Mouse (Mus musculus): ENCODE measurements around the gene Hsph1. TPM values are rescaled to one million over a fixed set of nuclear protein-coding genes. Genes with fewer than 3 reads are reported as not detected.

The Hsph1 gene
- polyA plus RNA-seq, 1 experiment from 2014 or later = 90.7 TPM

DNA sequence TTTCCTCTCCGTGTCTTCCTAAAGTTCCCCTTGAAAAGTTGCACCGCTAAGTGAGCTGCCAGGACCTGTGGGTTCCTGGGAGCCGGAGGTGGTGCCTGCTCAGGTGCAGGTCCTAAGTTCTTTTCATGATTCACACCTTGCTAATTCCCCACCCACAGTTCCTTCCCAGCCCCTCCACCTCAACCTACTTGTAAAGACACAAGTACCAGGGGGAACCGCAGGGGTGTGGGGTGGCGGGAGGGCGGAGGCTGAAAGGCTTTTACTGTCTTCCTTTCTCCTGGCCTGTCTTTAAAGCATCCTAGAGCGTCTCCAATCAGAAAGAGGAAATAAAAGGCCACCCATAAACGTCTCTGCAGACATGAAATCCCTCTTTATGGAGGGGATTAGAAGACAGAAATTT is 52.7 kb downstream of the Hsph1 start:
- 16% methylated on average over 8 of the region's 8 CpGs for WGBS
- Histone ChIP-seq H3K27me3 (no peaks in the 10 kb centered on the region; the same call in 1 of the 2 replicates), H3K9ac (no peak overlapping the region), H3K27ac (replicated peaks) (no peak overlapping the region), H3K36me3 (no peaks in the 10 kb centered on the region), H3K9me3 (no peaks in the 10 kb centered on the region), H3K4me3 (no peak overlapping the region), H3K4me1 (replicated peaks) (peaks cover 4% of the 10 kb centered on the region; the same call in 1 of the 2 replicates), H3K4me2 (no peak overlapping the region)
- no peak for ATAC-seq (ENCODE audit: low read depth)

DNA sequence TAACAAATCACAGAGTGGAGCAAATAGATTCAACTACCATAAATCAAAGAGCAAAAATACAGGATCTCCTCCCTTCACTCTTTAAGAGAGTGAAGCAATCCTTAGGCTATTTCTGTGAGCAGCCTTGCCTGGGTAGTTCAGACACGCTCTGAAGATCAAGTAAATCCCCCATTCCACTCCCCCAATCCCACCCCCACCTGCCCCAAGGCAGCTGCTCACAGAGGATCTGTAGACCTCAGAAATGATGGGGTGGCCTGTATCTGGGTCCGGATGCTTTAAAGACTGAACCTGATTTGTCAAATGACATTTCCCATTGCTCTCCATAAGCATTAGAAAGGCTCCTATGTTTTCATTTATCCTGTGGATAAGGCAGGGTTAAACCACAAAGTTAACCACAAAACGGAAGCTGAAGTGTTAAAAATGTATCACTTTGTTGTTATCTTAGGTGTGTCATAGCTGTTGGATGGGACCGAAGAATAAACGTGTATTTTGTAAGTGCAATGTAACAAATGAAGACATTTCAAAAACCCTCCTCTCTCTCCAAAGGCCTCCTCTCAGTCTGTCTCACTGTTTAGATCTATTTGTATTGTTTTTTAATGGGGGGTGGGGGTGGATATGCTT is 53.4 kb downstream of the Hsph1 start:
- Histone ChIP-seq H3K9me3 (no peaks in the 10 kb centered on the region), H3K4me2 (no peak overlapping the region), H3K27ac (replicated peaks) (no peak overlapping the region), H3K9ac (no peak overlapping the region), H3K27me3 (no peaks in the 10 kb centered on the region; the same call in 1 of the 2 replicates), H3K4me3 (no peak overlapping the region), H3K36me3 (no peaks in the 10 kb centered on the region), H3K4me1 (replicated peaks) (peaks cover 5% of the 10 kb centered on the region; the same call in 1 of the 2 replicates)
- ATAC-seq (ENCODE audit: low read depth) = no peak
- 78% methylated on average over 5 of the region's 5 CpGs for WGBS

DNA sequence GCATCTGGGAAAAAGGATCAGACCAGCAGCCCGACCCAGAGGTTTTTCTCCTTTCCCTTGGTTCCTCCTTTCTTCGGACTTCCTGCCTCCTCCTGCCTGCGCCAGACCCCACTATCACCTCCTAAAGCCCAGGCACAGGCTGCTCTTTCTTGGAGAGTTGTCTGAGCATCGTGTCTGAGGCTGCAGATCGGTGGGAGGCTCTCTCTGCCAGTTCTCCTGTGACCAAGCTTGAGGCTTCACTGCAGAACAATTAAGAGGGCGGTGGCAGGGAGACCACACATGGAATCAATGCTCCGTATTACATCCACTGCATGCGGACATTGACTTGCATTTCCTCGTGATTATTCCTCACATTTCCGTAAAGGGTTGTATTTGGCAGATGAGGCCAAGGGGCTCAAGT is 58.7 kb downstream of the Hsph1 start:
- Histone ChIP-seq H3K4me1 (replicated peaks) (peaks cover 12% of the 10 kb centered on the region), H3K9me3 (no peaks in the 10 kb centered on the region), H3K9ac (0 out of 2 replicates have a peak overlapping the region, but pooled peaks have one; percentile 17), H3K4me2 (no peak overlapping the region), H3K4me3 (no peak overlapping the region), H3K27ac (replicated peaks) (peak overlapping the region; percentile 28; the same call in 1 of the 2 replicates), H3K27me3 (no peaks in the 10 kb centered on the region; the same call in 1 of the 2 replicates), H3K36me3 (no peaks in the 10 kb centered on the region)
- WGBS = 32% methylated on average over 10 of the region's 10 CpGs
- no peak for ATAC-seq (ENCODE audit: low read depth)

DNA sequence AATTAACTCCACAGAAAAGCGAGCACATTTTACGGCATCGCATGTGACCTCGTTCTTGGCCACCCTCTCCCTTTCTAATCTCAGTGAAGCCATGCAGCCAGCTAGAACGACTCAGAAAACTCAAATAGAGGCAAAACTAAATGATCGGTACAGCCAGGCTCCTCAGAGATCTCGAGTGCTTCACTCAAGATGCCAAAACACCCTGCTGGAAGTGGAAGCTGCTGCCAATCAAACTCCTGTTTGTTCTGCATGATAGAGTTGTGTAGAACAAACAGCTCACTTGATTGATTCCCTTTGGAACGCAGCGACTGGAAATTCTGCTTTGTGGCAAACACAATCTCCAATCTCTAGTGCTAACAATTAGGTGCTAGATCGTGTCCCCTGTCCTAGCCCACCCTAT is 59.2 kb downstream of the Hsph1 start:
- ATAC-seq (ENCODE audit: low read depth) = no peak
- H3K4me2 ChIP-seq = no peak overlapping the region
- no peaks in the 10 kb centered on the region for H3K9me3 ChIP-seq
- peaks cover 12% of the 10 kb centered on the region for H3K4me1 ChIP-seq (replicated peaks)
- no peak overlapping the region for H3K9ac ChIP-seq
- H3K27me3 ChIP-seq = no peaks in the 10 kb centered on the region; the same call in 1 of the 2 replicates
- WGBS = 68% methylated on average over 10 of the region's 10 CpGs
- no peak overlapping the region for H3K4me3 ChIP-seq
- peak overlapping the region; percentile 28; the same call in 1 of the 2 replicates for H3K27ac ChIP-seq (replicated peaks)
- H3K36me3 ChIP-seq = no peaks in the 10 kb centered on the region

DNA sequence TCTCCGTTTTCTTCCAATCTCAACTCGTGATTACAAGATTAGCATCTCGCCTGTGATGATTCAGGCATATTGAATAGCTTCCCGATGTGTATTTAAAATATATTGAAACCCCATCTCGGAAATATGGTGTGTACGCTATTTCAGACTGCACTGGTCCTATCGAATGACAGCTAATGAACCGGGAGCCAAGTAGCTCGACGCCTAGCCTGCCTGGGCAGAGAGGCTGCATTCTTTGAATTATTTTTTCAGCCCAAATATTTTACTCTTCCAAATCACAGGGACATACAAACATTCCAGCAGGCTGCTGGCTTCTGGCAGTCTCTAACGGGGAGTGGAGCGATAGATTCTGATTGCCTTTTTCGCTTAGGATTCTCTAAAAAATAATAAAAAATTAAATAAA is 67.2 kb downstream of the Hsph1 start:
- no peak for ATAC-seq (ENCODE audit: low read depth)

DNA sequence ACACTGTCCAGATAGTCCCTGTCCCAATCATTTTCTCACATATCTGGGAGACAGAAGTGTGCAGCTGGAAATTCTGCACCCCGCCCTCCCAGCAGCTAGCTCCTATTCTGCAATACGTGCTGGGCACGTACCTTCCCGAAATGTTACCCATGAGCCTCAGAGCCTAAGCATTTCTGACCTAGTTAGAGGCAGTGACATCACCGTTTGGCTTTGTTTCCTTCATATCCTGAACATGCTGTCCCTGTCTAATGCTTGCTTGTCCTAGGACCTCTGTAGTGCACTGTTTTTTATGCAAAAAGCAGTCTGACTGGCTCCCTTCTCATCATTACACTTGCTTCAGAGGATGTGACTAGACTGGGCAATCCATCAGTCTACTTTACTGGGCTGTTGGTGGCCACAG is 69.2 kb downstream of the Hsph1 start:
- no peaks in the 10 kb centered on the region for H3K27me3 ChIP-seq
- no peak overlapping the region for H3K27ac ChIP-seq (replicated peaks)
- no peaks in the 10 kb centered on the region for H3K9me3 ChIP-seq
- no peak overlapping the region for H3K9ac ChIP-seq
- H3K4me3 ChIP-seq = no peak overlapping the region
- H3K4me2 ChIP-seq = no peak overlapping the region
- peaks cover 6% of the 10 kb centered on the region; the same call in 1 of the 2 replicates for H3K4me1 ChIP-seq (replicated peaks)
- H3K36me3 ChIP-seq = no peaks in the 10 kb centered on the region
- no peak for ATAC-seq (ENCODE audit: low read depth)
- WGBS = 81% methylated on average over 5 of the region's 5 CpGs

More for the DNA sequence above, 67.2 kb downstream of the Hsph1 start:
- no peak overlapping the region for H3K4me2 ChIP-seq
- no peak overlapping the region for H3K4me3 ChIP-seq
- no peak overlapping the region for H3K9ac ChIP-seq
- no peaks in the 10 kb centered on the region for H3K9me3 ChIP-seq
- no peaks in the 10 kb centered on the region for H3K36me3 ChIP-seq
- H3K4me1 ChIP-seq (replicated peaks) = peaks cover 6% of the 10 kb centered on the region; the same call in 1 of the 2 replicates
- H3K27me3 ChIP-seq = no peaks in the 10 kb centered on the region
- H3K27ac ChIP-seq (replicated peaks) = no peak overlapping the region
- WGBS = 86% methylated on average over 13 of the region's 13 CpGs

DNA sequence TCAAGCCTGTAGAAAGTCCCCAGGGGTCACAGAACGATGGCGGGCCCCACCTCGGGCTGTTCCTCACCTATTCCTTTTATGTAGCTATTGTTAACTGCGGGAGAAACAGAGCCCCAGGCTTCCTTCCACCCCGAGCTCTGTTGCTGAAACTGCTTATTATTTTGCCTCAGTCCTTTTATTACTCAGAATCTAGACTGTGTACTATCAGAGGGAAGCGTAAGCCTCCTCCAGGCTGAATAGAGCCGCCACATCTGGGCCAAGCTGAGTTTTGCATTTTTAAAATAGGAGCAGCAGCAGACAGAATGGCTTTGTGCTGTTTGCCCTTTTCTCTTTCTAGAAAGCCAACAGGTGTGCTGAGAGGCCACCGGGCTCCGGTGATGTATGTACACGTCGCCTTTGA is 70.2 kb downstream of the Hsph1 start:
- Histone ChIP-seq H3K36me3 (no peaks in the 10 kb centered on the region), H3K9me3 (no peaks in the 10 kb centered on the region), H3K4me1 (replicated peaks) (peaks cover 15% of the 10 kb centered on the region), H3K4me2 (no peak overlapping the region), H3K27ac (replicated peaks) (no peak overlapping the region), H3K27me3 (no peaks in the 10 kb centered on the region), H3K9ac (no peak overlapping the region), H3K4me3 (no peak overlapping the region)
- no peak for ATAC-seq (ENCODE audit: low read depth)
- 34% methylated on average over 11 of the region's 11 CpGs for whole genome bisulfite sequencing

Other genes with a start within 250 kb of the Hsph1 start
- 1.2 and 1.4 TPM in 2 replicates for gene Medag, start 224.6 kb downstream of the Hsph1 start, polyA plus RNA-seq (2015; fragmentation: Nextera tagmentation; extraction: Ambion mirVana)
- 0.54 and 1.3 TPM in 2 replicates for gene Tex26, start 196.7 kb downstream of the Hsph1 start, polyA plus RNA-seq (2015; fragmentation: Nextera tagmentation; extraction: Ambion mirVana)
- 0.60 and 0.96 TPM in 2 replicates for gene Wdr95, start 107.7 kb downstream of the Hsph1 start, polyA plus RNA-seq (2015; fragmentation: Nextera tagmentation; extraction: Ambion mirVana)
- gene B3glct, start 41.9 kb upstream of the Hsph1 start, polyA plus RNA-seq (2015; fragmentation: Nextera tagmentation; extraction: Ambion mirVana) = 14.5 and 16.1 TPM in 2 replicates

All from neural tube, embryonic 13.5 days (tissue).